Mouse (Mus musculus) mesoderm, embryonic 11.5 days (tissue): Measurements from ENCODE around the gene Tom1l2.
A peak's percentile ranks its signal among the peaks of the same experiment; 100 is the strongest.

Experiments used
- DNase-seq: peaks from one replicate; pipeline ENCODE4 v3.0.0-alpha.2; 2012; ENCODE audit warnings: low read depth, low spot score

Tom1l2 gene

GRCm38 (mm10) chr11:60264651-60265050 is 88.1 kb downstream of the Tom1l2 start:
- no peak for DNase-seq

GRCm38 (mm10) chr11:60262396-60262795 is 90.3 kb downstream of the Tom1l2 start:
- DNase-seq, result no peak

GRCm38 (mm10) chr11:60260743-60261142 is 92.0 kb downstream of the Tom1l2 start:
- no peak for DNase-seq

GRCm38 (mm10) chr11:60257696-60258095 is 95.0 kb downstream of the Tom1l2 start:
- DNase-seq, result no peak

- DNase-seq, result no peak
Measured at GRCm38 (mm10) chr11:60256713-60257112, 96.0 kb downstream of the Tom1l2 start.

GRCm38 (mm10) chr11:60256176-60256681 is 96.5 kb downstream of the Tom1l2 start:
- DNase-seq, result no peak

GRCm38 (mm10) chr11:60255639-60256038 is 97.1 kb downstream of the Tom1l2 start:
- no peak for DNase-seq

- DNase-seq, result no peak
Measured at GRCm38 (mm10) chr11:60255181-60255580, 97.5 kb downstream of the Tom1l2 start.

- DNase-seq, result no peak
Measured at GRCm38 (mm10) chr11:60254308-60254707, 98.4 kb downstream of the Tom1l2 start.

- DNase-seq, result no peak
Measured at GRCm38 (mm10) chr11:60253546-60253945, 99.2 kb downstream of the Tom1l2 start.

GRCm38 (mm10) chr11:60250971-60251643 is 101.6 kb downstream of the Tom1l2 start:
- DNase-seq, result peak; percentile 49

GRCm38 (mm10) chr11:60249885-60250284 is 102.8 kb downstream of the Tom1l2 start:
- no peak for DNase-seq

- DNase-seq, result peak; percentile 24
Measured at GRCm38 (mm10) chr11:60248596-60249404, 103.9 kb downstream of the Tom1l2 start.

- DNase-seq, result no peak
Measured at GRCm38 (mm10) chr11:60247753-60248550, 104.8 kb downstream of the Tom1l2 start.

GRCm38 (mm10) chr11:60246077-60246476 is 106.6 kb downstream of the Tom1l2 start:
- no peak for DNase-seq

GRCm38 (mm10) chr11:60244503-60245143 is 108.1 kb downstream of the Tom1l2 start:
- no peak for DNase-seq

GRCm38 (mm10) chr11:60240509-60240908 is 112.2 kb downstream of the Tom1l2 start:
- DNase-seq, result no peak

- DNase-seq, result no peak
Measured at GRCm38 (mm10) chr11:60235351-60235750, 117.4 kb downstream of the Tom1l2 start.

GRCm38 (mm10) chr11:60233235-60233634 is 119.5 kb downstream of the Tom1l2 start:
- DNase-seq, result no peak

GRCm38 (mm10) chr11:60232441-60233058 is 120.2 kb downstream of the Tom1l2 start:
- DNase-seq, result no peak

- DNase-seq, result no peak
Measured at GRCm38 (mm10) chr11:60231951-60232350, 120.8 kb downstream of the Tom1l2 start.
